Mouse (Mus musculus) common myeloid progenitor, adult 5-6 weeks (primary cell): ENCODE results near the gene Ncbp3. TPM values are rescaled to one million over a fixed set of nuclear protein-coding genes. Genes with fewer than 3 reads are reported as not detected.
A peak's percentile ranks its signal among the peaks of the same experiment; 100 is the strongest.

Source experiments
- ATAC-seq: replicated peaks from 2 replicates; pipeline ENCODE4 v1.8.0; 2016; ENCODE audit warnings: low read depth, mild to moderate bottlenecking, moderate TSS enrichment, inconsistent platforms; ENCODE audit not compliant: poor library complexity, severe bottlenecking
- total RNA-seq: library from RNA; stranded (forward); fragments of 200-1000, 187-1606 nt; gene quantifications from 2 replicates; pipeline ENCODE4 v1.2.3, GENCODE M21; 2017

Ncbp3 gene
- total RNA-seq, 1 experiment from 2014 or later = 15.4 TPM

GRCm38 (mm10) chr11:73126495-73126894 is 78.9 kb downstream of the Ncbp3 start:
- no peak for ATAC-seq

GRCm38 (mm10) chr11:73131020-73131419 is 83.4 kb downstream of the Ncbp3 start:
- peak; percentile 80 for ATAC-seq

- peak; percentile 57 for ATAC-seq
Observed at GRCm38 (mm10) chr11:73132999-73133398, 85.4 kb downstream of the Ncbp3 start.

GRCm38 (mm10) chr11:73134222-73134621 is 86.6 kb downstream of the Ncbp3 start:
- no peak for ATAC-seq

- no peak for ATAC-seq
Observed at GRCm38 (mm10) chr11:73136587-73136986, 89.0 kb downstream of the Ncbp3 start.

- 0 out of 2 replicates have a peak, but pooled peaks have one; percentile 13 for ATAC-seq
Observed at GRCm38 (mm10) chr11:73137116-73137515, 89.5 kb downstream of the Ncbp3 start.

- peak; percentile 96 for ATAC-seq
Observed at GRCm38 (mm10) chr11:73137591-73138501, 90.3 kb downstream of the Ncbp3 start, which contains the start of gene Haspin. Haspin (minus strand) TSS chr11:73138294.

Other genes starting within 250 kb of the Ncbp3 start
- 42.5 and 60.0 TPM in 2 replicates for gene Atp2a3, start 86.6 kb upstream of the Ncbp3 start, total RNA-seq
- gene P2rx1, start 48.7 kb upstream of the Ncbp3 start, total RNA-seq = 9.4 and 14.6 TPM in 2 replicates
- gene Camkk1, start 28.8 kb upstream of the Ncbp3 start, total RNA-seq = 1.6 and 1.8 TPM in 2 replicates
- gene Itgae, start 42.8 kb downstream of the Ncbp3 start, total RNA-seq = 0.05 TPM in 1 of 2 replicates, not detected in the other
- 18.6 and 22.8 TPM in 2 replicates for gene Haspin, start 90.5 kb downstream of the Ncbp3 start, total RNA-seq
- gene P2rx5, start 112.6 kb downstream of the Ncbp3 start, total RNA-seq = not detected in 2 replicates
- 46.6 and 48.2 TPM in 2 replicates for gene Emc6, start 129.3 kb downstream of the Ncbp3 start, total RNA-seq
- gene Tax1bp3, start 129.3 kb downstream of the Ncbp3 start, total RNA-seq = 7.7 and 11.4 TPM in 2 replicates
- 6.0 and 8.8 TPM in 2 replicates for gene Ctns, start 151.3 kb downstream of the Ncbp3 start, total RNA-seq
- gene Shpk, start 151.7 kb downstream of the Ncbp3 start, total RNA-seq = 1.4 and 3.2 TPM in 2 replicates
- not detected in 2 replicates for gene Trpv1, start 186.5 kb downstream of the Ncbp3 start, total RNA-seq
- not detected in 2 replicates for gene Trpv3, start 219.6 kb downstream of the Ncbp3 start, total RNA-seq